Mouse (Mus musculus) urinary bladder, postnatal 4 days (tissue): ENCODE measurements around the gene Adcy10.

Experiments used
- DNase-seq, 2 experiments: peaks; one replicate each; pipeline ENCODE4 v3.0.0; 2021 to 2022; ENCODE audit warnings: low spot score in 2 of 2

The Adcy10 gene

DNA sequence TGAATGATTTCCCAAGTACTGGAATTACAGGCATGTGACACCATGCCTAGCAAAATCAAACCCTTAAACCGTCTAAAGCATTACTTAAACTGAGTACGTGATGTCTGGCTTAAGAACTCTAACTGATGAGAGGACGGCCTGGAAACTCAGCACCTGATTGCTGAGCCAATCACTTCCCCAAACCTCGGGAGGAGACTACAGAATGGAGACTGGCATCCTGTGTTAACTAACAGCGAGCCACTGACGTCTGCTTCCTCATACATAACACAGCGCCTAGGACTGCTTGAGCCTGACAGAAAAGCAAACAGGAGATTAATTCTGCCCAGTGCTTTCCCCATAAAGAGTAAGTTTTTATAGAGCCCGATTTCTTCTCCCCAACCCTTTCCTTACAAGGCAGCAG, 119.2 kb downstream of the Adcy10 start:
- DNase-seq: no peak

DNA sequence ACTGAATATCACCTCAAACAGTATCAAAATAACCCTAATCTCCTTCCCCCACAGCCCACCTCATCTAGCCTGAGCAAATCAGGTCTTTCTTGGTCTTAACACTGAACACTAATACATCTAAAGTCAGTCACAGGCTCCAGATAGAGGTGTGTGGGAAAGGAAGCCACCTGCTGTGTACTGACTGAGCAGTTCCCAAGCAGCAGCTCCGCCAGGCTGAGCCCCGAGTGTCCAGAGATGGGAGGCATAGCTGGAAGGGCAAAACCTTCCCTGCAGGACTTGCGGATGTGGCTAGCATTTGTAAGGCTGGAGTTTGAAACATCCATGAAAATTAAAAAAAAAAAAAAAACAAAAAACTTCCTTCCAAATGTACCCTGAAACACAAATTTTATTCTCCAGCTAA, 120.1 kb downstream of the Adcy10 start:
- no peak for DNase-seq

DNA sequence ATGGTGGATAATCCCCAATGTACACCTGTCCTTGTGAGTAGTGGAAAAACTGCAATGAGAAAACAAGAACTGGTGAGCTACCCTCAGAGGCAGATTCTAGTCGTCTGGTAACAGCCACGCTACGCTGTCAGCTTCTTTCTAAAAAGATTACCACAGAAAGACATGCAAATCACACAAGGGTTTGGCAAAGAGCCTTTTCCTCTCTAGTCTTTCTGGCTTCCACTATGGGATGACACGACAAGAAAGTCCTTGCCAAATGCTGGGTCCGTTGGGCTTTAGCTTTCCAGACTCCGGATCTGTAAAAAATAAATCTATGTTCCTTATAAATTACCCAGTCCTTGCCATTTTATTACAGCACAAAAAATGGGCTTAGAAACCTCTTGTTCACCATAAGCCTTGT, 120.8 kb downstream of the Adcy10 start:
- no peak for DNase-seq

DNA sequence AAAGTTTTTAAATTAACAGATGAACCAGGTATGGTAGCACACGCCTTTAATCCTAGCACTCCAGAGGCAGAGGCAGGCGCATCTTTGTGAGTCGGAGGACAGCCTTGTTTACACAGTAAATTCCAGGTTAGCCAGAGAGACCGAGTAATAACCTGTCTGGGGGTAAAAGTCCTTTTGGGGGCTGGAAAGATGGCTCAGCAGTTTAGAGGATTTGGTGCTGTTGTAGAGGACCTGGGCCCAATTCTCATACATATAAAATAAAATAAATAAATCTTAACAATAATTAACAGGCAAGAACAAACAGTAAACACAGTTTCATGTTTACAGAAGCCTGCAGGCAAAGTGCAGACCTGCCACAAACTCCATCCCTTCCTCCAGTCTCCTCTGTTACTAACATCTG, 123.9 kb downstream of the Adcy10 start:
- DNase-seq: no peak

DNA sequence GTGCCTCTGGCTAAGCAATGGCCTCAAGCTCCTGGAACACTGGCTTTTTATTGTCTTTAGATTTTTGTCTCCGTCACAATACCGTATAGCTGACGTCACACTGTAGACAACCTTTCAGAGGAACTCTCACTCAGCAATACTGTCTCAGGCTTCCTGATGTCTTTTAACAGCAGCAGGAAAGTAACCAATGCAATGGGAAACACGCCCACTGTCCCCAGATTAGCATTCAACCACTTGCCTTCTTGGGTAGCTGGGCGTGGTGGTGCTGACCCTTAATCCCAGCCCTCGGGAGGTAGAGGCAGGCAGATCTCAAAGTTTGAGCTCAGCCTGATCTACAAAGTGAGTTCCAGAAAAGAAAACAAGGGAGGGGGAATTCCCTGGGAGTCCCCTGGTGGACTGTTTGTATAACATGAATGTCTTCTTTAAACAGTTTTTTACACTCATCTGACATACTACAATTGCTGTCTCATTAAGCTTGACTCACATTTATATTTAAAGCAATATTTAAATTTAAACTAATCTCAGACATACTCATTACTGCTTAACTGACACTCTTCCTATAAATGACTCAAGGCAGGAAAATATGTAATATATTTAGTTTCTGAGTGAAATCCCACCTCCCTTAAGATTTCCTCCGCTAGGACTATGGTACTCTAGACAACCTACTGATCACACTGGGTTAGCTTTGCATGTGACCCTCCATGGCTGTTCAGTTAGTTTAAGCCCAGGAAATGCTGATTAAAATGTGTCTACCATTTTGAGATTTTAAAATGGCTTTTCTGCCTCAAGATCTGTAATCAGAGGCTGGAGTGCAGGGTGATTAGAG, 124.7 kb downstream of the Adcy10 start:
- no peak for DNase-seq

DNA sequence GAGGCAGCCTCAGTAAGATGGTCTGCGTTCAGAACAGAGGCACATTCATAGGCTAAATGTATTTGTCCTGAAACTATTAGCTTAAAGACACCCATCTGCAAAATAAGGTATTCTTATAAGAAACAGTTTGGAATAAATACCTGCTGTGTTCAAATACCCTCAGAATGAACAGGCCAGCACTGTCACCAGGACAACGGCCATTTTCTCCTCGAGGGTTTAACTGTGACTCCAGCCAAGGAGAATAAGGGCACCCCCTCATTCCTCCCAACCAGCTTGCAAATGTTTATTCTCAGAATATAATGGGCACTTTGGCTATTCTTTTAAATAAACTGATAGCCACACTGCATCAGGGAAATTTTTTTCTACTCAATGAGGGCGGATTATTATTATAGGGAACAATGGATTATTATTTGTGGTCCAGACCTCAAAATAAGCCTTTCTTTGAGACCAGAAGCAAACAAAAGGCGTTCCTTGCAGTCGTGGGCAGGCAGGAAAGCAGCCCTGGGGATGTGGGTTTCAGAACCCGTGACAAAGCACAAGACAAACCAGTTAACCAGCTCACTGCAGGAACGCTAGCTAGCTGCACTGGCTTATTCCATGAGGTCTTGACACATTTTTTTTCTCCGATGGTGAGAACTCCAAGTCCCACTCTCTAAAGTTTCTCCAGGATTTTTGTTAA, 125.5 kb downstream of the Adcy10 start:
- no peak for DNase-seq

DNA sequence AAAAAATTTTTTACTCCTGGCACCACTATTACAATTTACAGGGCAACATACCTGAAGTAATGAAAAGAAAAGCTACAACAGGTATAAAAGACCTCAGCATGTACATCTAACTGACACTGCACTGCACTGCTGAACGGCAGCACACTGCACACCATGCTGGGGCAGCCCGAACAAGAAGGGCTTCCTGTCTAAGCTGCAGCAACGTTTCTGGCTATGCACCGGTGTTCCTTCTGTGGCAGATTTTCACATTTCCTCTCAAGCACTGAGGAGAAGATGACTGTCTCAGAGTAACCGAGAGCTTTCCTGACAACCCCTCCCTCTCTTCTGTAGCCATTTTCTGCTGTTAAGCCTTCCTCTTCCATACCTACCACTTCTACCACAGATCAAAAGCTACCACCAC, 127.7 kb downstream of the Adcy10 start:
- no peak for DNase-seq

DNA sequence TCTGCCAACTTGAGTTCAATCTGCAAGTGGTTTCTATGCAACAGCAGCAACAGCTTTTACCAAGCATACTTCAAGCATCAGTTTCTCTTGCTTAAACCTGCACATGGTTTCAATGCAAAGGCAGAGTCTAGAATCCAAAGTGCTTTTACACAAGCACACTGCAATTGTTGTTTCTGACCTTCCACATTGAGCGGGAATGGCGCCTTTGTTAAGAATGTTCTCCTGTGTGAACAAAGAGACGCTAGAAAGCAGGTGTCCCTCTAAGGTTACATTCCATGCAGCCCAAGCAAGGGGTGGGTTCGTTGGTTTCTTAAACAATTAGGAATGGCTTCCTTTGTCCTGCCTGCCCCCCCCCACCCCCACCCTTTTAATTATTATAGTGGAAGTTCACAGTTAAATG, 128.9 kb downstream of the Adcy10 start:
- no peak for DNase-seq

DNA sequence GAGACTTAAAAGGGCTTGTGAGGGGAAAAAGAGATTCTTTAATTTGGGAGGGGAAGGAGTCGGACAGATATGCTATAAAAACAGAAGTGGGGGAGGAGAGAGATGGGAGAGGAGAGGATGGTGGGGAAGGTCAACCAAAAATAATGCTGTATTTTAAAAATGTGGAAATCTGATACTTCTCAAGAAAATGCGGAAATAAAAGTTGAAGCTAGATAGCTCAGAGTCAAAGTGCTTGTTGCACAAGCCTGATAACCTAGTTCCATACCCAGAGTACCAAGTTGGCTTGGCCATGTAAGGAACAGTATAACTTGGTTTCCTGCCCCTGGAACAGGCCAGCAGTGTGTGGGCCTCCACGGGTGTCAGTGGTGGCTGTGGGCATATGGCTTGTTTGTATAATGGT, 129.8 kb downstream of the Adcy10 start:
- DNase-seq: no peak

DNA sequence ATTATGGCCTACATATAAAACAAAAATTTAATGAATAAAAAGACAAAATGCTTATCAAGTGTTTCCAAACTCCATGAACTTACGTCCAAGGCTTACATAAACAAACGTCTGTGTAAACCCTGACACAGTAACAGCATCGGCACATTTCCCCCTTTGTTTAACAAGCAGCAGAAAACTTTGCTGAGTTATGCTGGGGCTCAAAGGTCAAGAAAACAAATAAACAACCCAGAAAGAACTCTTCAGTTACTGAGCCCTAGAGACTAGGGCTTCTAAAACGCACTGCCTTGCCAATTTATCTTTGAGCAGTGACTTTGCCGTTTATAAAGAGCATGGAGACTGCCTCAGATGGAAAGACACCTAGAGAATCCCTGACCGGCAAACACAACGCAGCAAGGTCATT, 131.7 kb downstream of the Adcy10 start:
- no peak for DNase-seq

DNA sequence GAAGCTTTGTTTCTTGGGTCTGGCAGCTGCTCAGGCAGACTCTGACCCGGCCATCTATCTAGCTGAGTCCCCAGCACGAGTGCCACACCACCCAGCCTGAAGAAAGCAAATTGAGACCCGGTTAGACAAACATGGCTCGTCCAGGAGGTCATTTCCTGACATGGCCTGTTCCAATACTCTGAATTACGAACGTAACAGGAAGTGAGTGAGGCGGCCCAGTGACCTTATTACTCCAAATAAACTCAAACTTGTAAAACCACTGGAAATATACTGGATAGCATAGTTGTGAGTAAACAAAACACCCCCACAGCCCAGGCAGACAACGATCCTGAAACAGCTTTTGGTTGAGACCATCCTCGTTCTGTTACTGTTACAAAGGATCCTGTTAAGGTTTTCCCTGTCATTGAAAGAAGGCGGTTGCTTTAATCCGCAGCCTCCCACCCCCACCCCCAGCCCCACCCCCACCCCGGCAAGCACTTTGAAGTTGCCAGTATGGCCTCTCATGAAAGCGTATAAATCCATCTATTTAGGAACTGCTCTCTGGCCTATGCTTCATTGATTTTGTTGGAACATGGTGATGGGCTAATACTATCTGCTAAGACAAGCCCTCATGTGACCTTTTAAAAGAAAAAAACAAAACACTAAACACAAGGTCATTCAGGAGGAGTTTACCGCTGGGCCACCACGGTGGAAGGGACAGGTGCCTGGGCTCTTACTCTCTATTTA, 132.3 kb downstream of the Adcy10 start:
- DNase-seq: no peak

DNA sequence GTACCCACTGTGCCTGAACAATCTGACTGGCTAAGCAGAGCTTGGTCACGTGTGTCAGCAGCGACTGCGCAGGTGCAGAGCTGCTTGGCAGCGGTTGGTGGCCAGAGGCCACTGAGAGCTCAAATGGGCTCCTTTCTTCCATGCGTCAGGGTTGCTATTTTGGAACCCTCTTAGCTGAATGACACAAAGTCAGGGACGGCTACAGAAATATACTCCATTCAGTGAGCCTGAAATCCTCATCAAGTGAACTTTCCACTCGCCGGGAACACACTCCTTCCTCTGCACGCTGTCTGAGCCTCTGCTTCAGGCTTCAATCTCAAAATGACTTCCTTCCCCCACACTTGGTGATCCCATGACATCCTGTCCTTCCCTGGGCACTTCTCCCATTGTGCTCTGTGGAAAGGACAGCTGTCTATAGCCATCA, 133.2 kb downstream of the Adcy10 start:
- no peak for DNase-seq

DNA sequence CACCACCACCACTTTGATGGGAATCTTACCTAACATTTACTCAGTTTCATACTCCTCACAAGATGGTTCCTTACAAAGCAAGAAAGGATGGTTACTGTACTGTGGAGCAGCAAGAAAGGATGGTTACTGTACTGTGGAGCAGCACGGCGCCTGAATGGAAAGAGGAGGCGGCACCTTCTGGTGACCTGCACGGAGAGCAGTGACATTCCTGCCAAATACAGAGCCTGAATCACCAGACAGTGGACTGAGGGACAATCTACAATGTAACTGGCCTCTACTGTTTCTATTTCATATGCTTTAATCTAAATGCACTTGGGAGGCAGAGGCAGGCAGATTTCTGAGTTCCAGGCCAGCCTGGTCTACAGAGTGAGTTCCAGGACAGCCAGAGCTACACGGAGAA, 140.1 kb downstream of the Adcy10 start:
- DNase-seq: no peak

DNA sequence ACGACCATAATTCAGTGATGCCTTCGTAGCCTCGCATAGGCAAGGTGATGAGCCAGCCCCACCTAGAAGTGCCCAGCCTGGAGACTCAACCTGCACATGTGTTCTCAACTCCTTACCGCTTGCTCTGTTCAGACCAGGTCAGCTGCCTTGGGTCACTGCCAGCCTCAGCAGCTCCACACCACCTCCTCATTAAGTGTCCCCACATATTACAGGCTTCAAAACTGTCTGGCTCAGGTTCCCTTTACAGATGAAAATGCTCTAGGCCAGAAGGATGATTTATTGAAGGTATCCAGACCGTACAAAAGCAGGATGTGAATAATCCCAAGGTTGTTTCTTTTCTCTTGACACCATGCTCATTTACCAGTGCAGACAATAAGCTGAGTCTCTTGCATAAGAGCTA, 140.9 kb downstream of the Adcy10 start:
- DNase-seq: no peak
